Mouse (Mus musculus): Measurements from ENCODE around the gene Rgs17.

Rgs17 gene

GRCm38 (mm10) chr10:5823740-5824491 lies 98.3 kb downstream of the Rgs17 start, which contains the start of gene Mtrf1l:
Gene Mtrf1l, minus strand, starts transcription at chr10:5823910.
- peak; percentile 97 for DNase-seq

GRCm38 (mm10) chr10:5823291-5823739 lies 98.9 kb downstream of the Rgs17 start:
- DNase-seq, result peak; percentile 67

- DNase-seq, result no peak
These were observed 103.4 kb downstream of the Rgs17 start for GRCm38 (mm10) chr10:5818772-5819171.

GRCm38 (mm10) chr10:5815968-5816367 lies 106.2 kb downstream of the Rgs17 start:
- DNase-seq, result no peak

- DNase-seq, result no peak
These were observed 108.5 kb downstream of the Rgs17 start for GRCm38 (mm10) chr10:5813724-5814123.

- DNase-seq, result no peak
These were observed 114.5 kb downstream of the Rgs17 start for GRCm38 (mm10) chr10:5807683-5808082.

- no peak for DNase-seq
These were observed 115.2 kb downstream of the Rgs17 start for GRCm38 (mm10) chr10:5806996-5807395.

GRCm38 (mm10) chr10:5806416-5806815 lies 115.8 kb downstream of the Rgs17 start:
- no peak for DNase-seq

GRCm38 (mm10) chr10:5805731-5806307 lies 116.4 kb downstream of the Rgs17 start:
- peak; percentile 97 for DNase-seq

GRCm38 (mm10) chr10:5805243-5805730 lies 116.9 kb downstream of the Rgs17 start, which contains the start of gene Fbxo5:
Gene Fbxo5, minus strand, starts transcription at chr10:5805600.
- DNase-seq, result peak; percentile 100

GRCm38 (mm10) chr10:5804691-5805156 lies 117.5 kb downstream of the Rgs17 start:
- DNase-seq, result no peak

GRCm38 (mm10) chr10:5803739-5804138 lies 118.5 kb downstream of the Rgs17 start:
- DNase-seq, result no peak

GRCm38 (mm10) chr10:5802866-5803265 lies 119.3 kb downstream of the Rgs17 start:
- no peak for DNase-seq

- no peak for DNase-seq
These were observed 121.7 kb downstream of the Rgs17 start for GRCm38 (mm10) chr10:5800490-5800889.

GRCm38 (mm10) chr10:5798069-5798468 lies 124.1 kb downstream of the Rgs17 start:
- no peak for DNase-seq

GRCm38 (mm10) chr10:5790657-5791056 lies 131.5 kb downstream of the Rgs17 start:
- no peak for DNase-seq

GRCm38 (mm10) chr10:5786923-5787322 lies 135.3 kb downstream of the Rgs17 start:
- DNase-seq, result no peak
